Comparison of ENCODE assay signal across 8 mouse cellular contexts in genomic region chr7:116309456-116309855, GRCm38 (mm10). TPM values are rescaled to one million over a fixed set of nuclear protein-coding genes. Genes with fewer than 3 reads are reported as not detected.
A peak's percentile ranks its signal among the peaks of the same experiment; 100 is the strongest.
DNase-seq lines count a peak whose midpoint lies in the region; ATAC-seq lines count a peak whose summit lies in the region.

No protein-coding gene starts in this region.

- no peaks in the 10 kb centered on the region for H3K36me3 ChIP-seq in forebrain, embryonic 13.5 days (ENCODE audit: poor library complexity, severe bottlenecking)
- no peaks in the 10 kb centered on the region for H3K36me3 ChIP-seq in forebrain, embryonic 16.5 days (ENCODE audit: control insufficient read depth, insufficient read depth)
- no peaks in the 10 kb centered on the region for H3K36me3 ChIP-seq in lung, embryonic 15.5 days

- peak; percentile 60 for DNase-seq in MEL-GATA-1-ER (ENCODE audit: extremely low read depth, low read depth)
- peak; percentile 83 for DNase-seq in kidney, adult 18-20 months
- DNase-seq in thymus, postnatal 10 days (ENCODE audit: low spot score in 2 of 2): peak; percentile 24 to 25
- no peak for DNase-seq in c-Kit-positive CD71-positive TER-119-positive erythroid progenitor cells, embryonic 14.5 days (ENCODE audit: low spot score)
- no peak for DNase-seq in urinary bladder, postnatal 36 days (ENCODE audit: low spot score in 2 of 2)

- H3K27me3 ChIP-seq in forebrain, embryonic 13.5 days: no peaks in the 10 kb centered on the region
- peaks cover 5% of the 10 kb centered on the region for H3K27me3 ChIP-seq in forebrain, embryonic 16.5 days (replicated peaks; ENCODE audit: control insufficient read depth, insufficient read depth, low read length)
- peaks cover 18% of the 10 kb centered on the region; the same call in 1 of the 2 replicates for H3K27me3 ChIP-seq in lung, embryonic 15.5 days

- H3K4me3 ChIP-seq in forebrain, embryonic 13.5 days: no peak overlapping the region
- no peak overlapping the region for H3K4me3 ChIP-seq in forebrain, embryonic 16.5 days (replicated peaks; ENCODE audit: low read length)
- H3K4me3 ChIP-seq in lung, embryonic 15.5 days: no peak overlapping the region

- no peak for ATAC-seq in forebrain, embryonic 13.5 days
- no peak for ATAC-seq in forebrain, embryonic 16.5 days
- no peak for ATAC-seq in lung, embryonic 15.5 days (ENCODE audit: borderline replicate concordance, extremely low read depth, low FRiP score, low TSS enrichment)

- H3K27ac ChIP-seq in forebrain, embryonic 13.5 days: no peak overlapping the region
- H3K27ac ChIP-seq in forebrain, embryonic 16.5 days (ENCODE audit: low read length): no peak overlapping the region
- 0 out of 2 replicates have a peak overlapping the region, but pooled peaks have one; percentile 26 for H3K27ac ChIP-seq in lung, embryonic 15.5 days

- no peaks in the 10 kb centered on the region for H3K9me3 ChIP-seq in forebrain, embryonic 13.5 days (replicated peaks)
- no peaks in the 10 kb centered on the region for H3K9me3 ChIP-seq in forebrain, embryonic 16.5 days (ENCODE audit: control insufficient read depth, low read length)
- no peaks in the 10 kb centered on the region for H3K9me3 ChIP-seq in lung, embryonic 15.5 days

- peaks cover 27% of the 10 kb centered on the region for H3K4me1 ChIP-seq in forebrain, embryonic 13.5 days
- H3K4me1 ChIP-seq in forebrain, embryonic 16.5 days (replicated peaks; ENCODE audit: control insufficient read depth, insufficient read depth, low read length): peaks cover 25% of the 10 kb centered on the region
- peaks cover 23% of the 10 kb centered on the region for H3K4me1 ChIP-seq in lung, embryonic 15.5 days

- H3K4me2 ChIP-seq in forebrain, embryonic 13.5 days: peak overlapping the region; percentile 22; the same call in 1 of the 2 replicates
- H3K4me2 ChIP-seq in forebrain, embryonic 16.5 days (ENCODE audit: low read length): no peak overlapping the region
- H3K4me2 ChIP-seq in lung, embryonic 15.5 days: peak overlapping the region; percentile 95

- WGBS in forebrain, embryonic 13.5 days: 36% methylated on average over 9 of the region's 9 CpGs
- WGBS in forebrain, embryonic 16.5 days: 33% methylated on average over 9 of the region's 9 CpGs
- 5% methylated on average over 9 of the region's 9 CpGs for WGBS in lung, embryonic 15.5 days

- H3K9ac ChIP-seq in forebrain, embryonic 13.5 days: no peak overlapping the region
- H3K9ac ChIP-seq in forebrain, embryonic 16.5 days (replicated peaks; ENCODE audit: low read depth, low read length): no peak overlapping the region
- peak overlapping the region; percentile 27; the same call in 1 of the 2 replicates for H3K9ac ChIP-seq in lung, embryonic 15.5 days

RNA-seq across cellular contexts. Expression of gene Plekha7, which starts 1.3 kb away (rescaled TPM):
- 13.1 and 15.6 TPM in 2 replicates for polyA plus RNA-seq in forebrain, embryonic 13.5 days (2015; fragmentation: Nextera tagmentation; extraction: Ambion mirVana)
- polyA plus RNA-seq in forebrain, embryonic 16.5 days (2015; fragmentation: Nextera tagmentation; extraction: Ambion mirVana): 8.7 and 8.8 TPM in 2 replicates
- polyA plus RNA-seq in lung, embryonic 15.5 days (2015; fragmentation: Nextera tagmentation; extraction: Ambion mirVana): 12.1 and 15.1 TPM in 2 replicates

RNA-seq across cellular contexts. Expression of gene Rps13, which starts 24.5 kb away (rescaled TPM):
- polyA plus RNA-seq in forebrain, embryonic 13.5 days (2015; fragmentation: Nextera tagmentation; extraction: Ambion mirVana): 673 and 704 TPM in 2 replicates
- polyA plus RNA-seq in forebrain, embryonic 16.5 days (2015; fragmentation: Nextera tagmentation; extraction: Ambion mirVana): 452 and 498 TPM in 2 replicates
- polyA plus RNA-seq in lung, embryonic 15.5 days (2015; fragmentation: Nextera tagmentation; extraction: Ambion mirVana): 732 and 837 TPM in 2 replicates

Comparison
In these comparisons a context has a peak if more than half of its experiments do, and no peak if none do; other contexts are left out.
1. DNase-seq: peak in MEL-GATA-1-ER (single experiment), kidney, adult 18-20 months (single experiment) and thymus, postnatal 10 days (2 of 2); none in c-Kit-positive CD71-positive TER-119-positive erythroid progenitor cells, embryonic 14.5 days (single experiment) and urinary bladder, postnatal 36 days (0 of 2).